Mouse (Mus musculus): Measurements from ENCODE around the gene Ppef2. TPM values are rescaled to one million over a fixed set of nuclear protein-coding genes. Genes with fewer than 3 reads are reported as not detected.

The Ppef2 gene
- polyA plus RNA-seq, 1 experiment from 2014 or later = 0.68 TPM

Other genes starting within 250 kb of the Ppef2 start
- gene Cdkl2, start 212.4 kb downstream of the Ppef2 start, polyA plus RNA-seq (2015; fragmentation: Nextera tagmentation; extraction: Ambion mirVana) = 19.7 and 24.9 TPM in 2 replicates
- gene G3bp2, start 172.6 kb downstream of the Ppef2 start, polyA plus RNA-seq (2015; fragmentation: Nextera tagmentation; extraction: Ambion mirVana) = 333 and 334 TPM in 2 replicates
- gene Uso1, start 118.3 kb downstream of the Ppef2 start, polyA plus RNA-seq (2015; fragmentation: Nextera tagmentation; extraction: Ambion mirVana) = 35.7 and 40.1 TPM in 2 replicates
- not detected in 2 replicates for gene U90926, start 40.9 kb downstream of the Ppef2 start, polyA plus RNA-seq (2015; fragmentation: Nextera tagmentation; extraction: Ambion mirVana)
- gene Naaa, start 21.9 kb upstream of the Ppef2 start, polyA plus RNA-seq (2015; fragmentation: Nextera tagmentation; extraction: Ambion mirVana) = 23.8 and 28.5 TPM in 2 replicates
- 27.0 and 27.1 TPM in 2 replicates for gene Sdad1, start 54.2 kb upstream of the Ppef2 start, polyA plus RNA-seq (2015; fragmentation: Nextera tagmentation; extraction: Ambion mirVana)
- not detected in 2 replicates for gene Cxcl9, start 71.8 kb upstream of the Ppef2 start, polyA plus RNA-seq (2015; fragmentation: Nextera tagmentation; extraction: Ambion mirVana)
- gene Art3, start 75.5 kb upstream of the Ppef2 start, polyA plus RNA-seq (2015; fragmentation: Nextera tagmentation; extraction: Ambion mirVana) = 6.4 and 6.7 TPM in 2 replicates
- gene Cxcl10, start 92.6 kb upstream of the Ppef2 start, polyA plus RNA-seq (2015; fragmentation: Nextera tagmentation; extraction: Ambion mirVana) = 0.22 and 0.43 TPM in 2 replicates
- gene Nup54, start 178.9 kb upstream of the Ppef2 start, polyA plus RNA-seq (2015; fragmentation: Nextera tagmentation; extraction: Ambion mirVana) = 56.4 and 58.3 TPM in 2 replicates